Mouse (Mus musculus): Measurements from ENCODE around the gene Ttc38. TPM values are rescaled to one million over a fixed set of nuclear protein-coding genes. Genes with fewer than 3 reads are reported as not detected.

The Ttc38 gene
- polyA plus RNA-seq, 1 experiment from 2014 or later = 7.4 TPM

DNA sequence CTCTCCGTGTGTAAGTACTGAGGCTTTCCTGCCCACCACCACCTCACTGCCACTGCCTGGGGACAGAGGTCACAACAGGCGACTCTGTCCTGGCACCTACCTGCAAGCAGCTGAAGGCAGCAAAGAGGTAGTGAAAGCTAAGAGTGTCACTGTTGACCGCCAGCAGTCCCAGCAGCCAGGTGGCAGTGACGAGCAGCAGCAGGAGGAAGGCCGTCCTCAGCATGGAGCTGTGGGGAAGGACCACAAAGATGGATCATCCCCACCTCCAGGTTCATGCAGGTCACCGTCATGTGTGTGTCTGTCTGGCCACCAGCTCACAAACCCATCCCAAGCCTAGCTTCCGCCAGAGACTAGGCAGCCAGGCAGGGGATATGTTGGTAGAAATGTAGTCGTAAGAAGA, 71.7 kb downstream of the Ttc38 start:
- H3K4me3 ChIP-seq (ENCODE audit: low read depth, low read length) = no peak overlapping the region
- DNase-seq (ENCODE audit: low spot score) (no peak), ATAC-seq (replicated peaks; ENCODE audit: low FRiP score) (no peak)
- no peak overlapping the region for H3K4me2 ChIP-seq
- H3K9ac ChIP-seq (ENCODE audit: low read depth, low read length) = no peak overlapping the region
- no peak overlapping the region for H3K27ac ChIP-seq (ENCODE audit: low read depth, low read length)
- 0 out of 2 replicates have a peak, but pooled peaks cover 2% of the 10 kb centered on the region for H3K36me3 ChIP-seq (ENCODE audit: control insufficient read depth, insufficient read depth, low read length)
- H3K4me1 ChIP-seq (replicated peaks; ENCODE audit: control insufficient read depth, insufficient read depth, low read length) = 0 out of 2 replicates have a peak, but pooled peaks cover 4% of the 10 kb centered on the region
- H3K9me3 ChIP-seq (ENCODE audit: control insufficient read depth, low read length) = no peaks in the 10 kb centered on the region
- peaks cover 3% of the 10 kb centered on the region; the same call in 1 of the 2 replicates for H3K27me3 ChIP-seq (replicated peaks; ENCODE audit: control insufficient read depth, insufficient read depth, low read length)
- 48% methylated on average over 8 of the region's 8 CpGs for WGBS

Other genes starting within 250 kb of the Ttc38 start
- gene Wnt7b, start 249.8 kb upstream of the Ttc38 start, polyA plus RNA-seq (2014; fragmentation: Nextera tagmentation; extraction: Ambion mirVana) = 1.2 and 2.2 TPM in 2 replicates
- gene Ppara, start 97.3 kb upstream of the Ttc38 start, polyA plus RNA-seq (2014; fragmentation: Nextera tagmentation; extraction: Ambion mirVana) = 2.5 and 3.4 TPM in 2 replicates
- gene Cdpf1, start 20.6 kb upstream of the Ttc38 start, polyA plus RNA-seq (2014; fragmentation: Nextera tagmentation; extraction: Ambion mirVana) = 43.1 and 49.7 TPM in 2 replicates
- gene Pkdrej, start 10.6 kb upstream of the Ttc38 start, polyA plus RNA-seq (2014; fragmentation: Nextera tagmentation; extraction: Ambion mirVana) = 0.11 and 0.21 TPM in 2 replicates
- 38.8 and 42.5 TPM in 2 replicates for gene Gtse1, start 27.4 kb downstream of the Ttc38 start, polyA plus RNA-seq (2014; fragmentation: Nextera tagmentation; extraction: Ambion mirVana)
- 34.0 and 35.0 TPM in 2 replicates for gene Trmu, start 47.0 kb downstream of the Ttc38 start, polyA plus RNA-seq (2014; fragmentation: Nextera tagmentation; extraction: Ambion mirVana)
- gene Celsr1, start 201.5 kb downstream of the Ttc38 start, polyA plus RNA-seq (2014; fragmentation: Nextera tagmentation; extraction: Ambion mirVana) = 0.53 and 1.4 TPM in 2 replicates
- gene Gramd4, start 225.4 kb downstream of the Ttc38 start, polyA plus RNA-seq (2014; fragmentation: Nextera tagmentation; extraction: Ambion mirVana) = 12.6 and 13.9 TPM in 2 replicates